Mouse (Mus musculus): ENCODE data around the gene Gm15557.

The Gm15557 gene

DNA sequence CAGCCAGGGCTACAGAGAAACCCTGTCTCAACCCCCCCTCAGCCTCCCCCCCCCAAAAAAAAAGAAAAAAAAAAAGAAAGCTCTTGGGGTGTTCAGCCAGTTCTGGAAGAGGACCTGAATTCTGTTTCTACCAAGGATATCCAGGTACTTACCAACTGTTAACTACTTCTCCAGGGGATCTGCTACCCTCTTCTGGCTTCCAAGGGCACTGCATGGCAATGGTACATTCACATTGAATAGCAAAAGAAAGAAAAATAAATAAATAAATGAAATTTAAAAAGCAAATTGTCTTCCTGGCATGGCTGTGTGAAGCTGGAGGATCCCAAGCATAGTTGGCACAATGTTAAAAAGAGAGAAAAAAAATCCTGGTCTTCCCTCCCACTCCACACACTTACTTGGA, 11.5 kb downstream of the Gm15557 start:
- peak; percentile 73 for DNase-seq (ENCODE audit: low spot score)

DNA sequence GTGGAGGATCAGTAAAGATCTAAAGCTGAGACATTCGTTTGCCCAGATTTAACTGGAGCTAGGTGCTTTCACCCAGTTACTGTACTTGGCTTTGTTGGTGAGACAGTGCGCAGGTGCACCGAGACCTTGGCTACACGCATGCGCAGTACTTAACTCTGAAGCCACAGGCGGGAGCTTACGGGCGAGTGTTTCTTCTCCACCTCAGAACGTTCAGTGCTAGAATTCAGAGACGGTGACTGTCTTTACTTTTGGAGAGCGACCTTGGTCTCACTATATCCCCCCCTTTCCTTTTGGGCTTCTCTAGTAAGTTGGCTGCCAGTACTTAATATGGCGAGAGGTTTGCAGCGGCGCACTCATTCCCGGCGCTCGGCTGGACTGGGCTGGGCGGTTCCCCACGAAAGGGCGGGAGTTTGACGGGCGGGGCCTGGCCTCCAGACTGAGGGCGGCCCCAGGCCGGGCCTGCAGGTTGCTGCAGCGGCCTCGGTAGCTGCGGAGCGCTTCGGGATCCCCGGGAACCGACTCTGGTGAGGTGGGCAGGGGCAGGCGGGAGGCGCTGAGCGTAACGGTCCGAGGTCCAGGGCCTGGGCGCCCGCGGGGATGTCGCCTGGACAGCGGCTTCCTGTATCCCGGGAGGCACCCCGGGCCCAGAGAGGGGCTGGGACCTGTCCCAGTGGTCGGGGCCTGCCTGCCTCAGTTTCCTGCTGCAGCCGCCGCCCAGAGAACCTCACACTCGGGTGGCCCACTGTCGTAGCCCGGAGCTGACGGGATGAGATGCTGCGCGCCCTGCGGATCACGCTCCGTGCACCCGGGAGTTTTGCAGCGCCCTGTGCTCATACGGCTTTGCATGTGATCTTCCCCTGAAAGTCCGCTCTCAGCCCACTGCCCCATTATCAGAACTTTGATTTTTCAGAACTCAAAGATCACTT, 15.9 kb downstream of the Gm15557 start, which contains the start of gene Cep250:
TSS of gene Cep250 (plus strand) at position 325 of the 926 bp plus-strand sequence.
- peak; percentile 93 for DNase-seq (ENCODE audit: low spot score)

DNA sequence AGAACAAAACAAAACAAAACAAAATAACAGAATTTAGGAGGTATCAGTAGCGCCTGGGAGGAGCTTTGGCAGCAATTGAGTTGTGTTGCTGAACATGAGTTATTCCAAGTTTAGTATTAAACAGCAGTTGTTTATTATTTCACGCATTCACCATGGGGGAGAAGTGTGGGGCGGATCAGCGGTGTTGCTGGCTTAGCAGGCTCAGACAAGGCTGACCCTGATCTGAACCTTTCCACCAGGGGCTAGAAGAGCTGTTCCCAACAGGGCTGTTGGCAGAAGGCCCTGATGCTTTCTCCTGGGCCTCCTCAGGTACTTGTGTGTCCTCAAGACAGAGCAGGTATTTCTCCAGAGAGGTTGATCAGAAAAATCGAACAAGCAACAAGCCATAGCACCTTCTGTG, 19.5 kb downstream of the Gm15557 start:
- DNase-seq (ENCODE audit: low spot score), result no peak

DNA sequence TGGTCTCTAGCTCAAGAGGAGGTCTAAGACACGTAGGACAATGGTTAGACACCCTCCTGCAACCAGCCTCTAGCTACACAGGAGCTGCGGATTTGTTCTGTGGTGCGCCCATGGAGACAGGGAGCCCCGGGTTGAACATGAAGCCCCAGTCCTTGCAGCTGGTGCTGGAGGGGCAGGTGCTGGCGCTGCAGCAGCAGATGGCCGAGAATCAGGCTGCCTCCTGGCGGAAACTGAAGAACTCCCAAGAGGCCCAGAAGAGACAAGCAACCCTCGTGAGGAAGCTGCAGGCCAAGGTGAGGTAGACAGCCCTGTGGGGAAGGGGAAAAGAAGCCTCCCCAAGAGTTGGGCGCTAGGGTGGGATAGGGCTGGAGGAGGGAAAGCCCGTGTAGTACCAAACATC, 21.3 kb downstream of the Gm15557 start:
- no peak for DNase-seq (ENCODE audit: low spot score)

DNA sequence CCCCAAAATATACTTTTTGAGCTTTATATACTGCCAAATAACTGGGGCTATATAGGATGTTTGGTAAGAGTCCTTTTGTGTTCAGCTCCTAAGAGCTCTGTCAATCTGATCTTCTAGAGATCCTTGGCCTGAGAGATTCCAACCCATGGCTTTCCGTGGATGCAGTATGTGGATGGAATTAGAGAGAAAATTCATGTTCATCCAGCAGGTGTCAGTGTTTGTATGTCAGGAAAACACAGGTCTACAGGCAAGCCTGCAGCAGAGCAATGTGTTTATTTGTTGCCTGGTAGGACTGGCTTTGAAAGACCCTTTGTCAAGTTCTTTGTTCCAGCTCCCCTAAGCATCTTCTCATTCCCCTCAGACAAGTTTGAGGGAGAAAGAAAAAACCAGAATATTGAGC, 22.5 kb downstream of the Gm15557 start:
- DNase-seq (ENCODE audit: low spot score), result no peak

DNA sequence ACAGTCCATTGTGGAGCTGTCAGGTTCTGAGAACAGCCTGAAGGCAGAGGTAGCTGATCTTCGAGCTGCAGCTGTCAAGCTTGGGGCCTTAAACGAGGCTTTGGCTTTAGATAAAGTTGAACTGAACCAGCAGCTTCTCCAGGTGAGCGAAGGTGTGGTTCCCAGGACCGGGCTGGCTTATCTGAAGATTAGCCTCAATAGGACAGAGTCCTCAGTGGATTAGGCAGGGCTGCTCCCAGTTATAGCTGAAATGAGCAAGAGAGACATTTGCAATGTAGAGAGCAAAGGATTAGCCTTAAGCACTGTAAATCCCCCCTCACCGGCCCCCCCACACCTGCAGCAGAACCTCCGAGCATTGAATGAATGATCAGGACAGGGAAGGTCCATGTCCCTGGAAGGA, 32.8 kb downstream of the Gm15557 start:
- DNase-seq (ENCODE audit: low spot score), result no peak

DNA sequence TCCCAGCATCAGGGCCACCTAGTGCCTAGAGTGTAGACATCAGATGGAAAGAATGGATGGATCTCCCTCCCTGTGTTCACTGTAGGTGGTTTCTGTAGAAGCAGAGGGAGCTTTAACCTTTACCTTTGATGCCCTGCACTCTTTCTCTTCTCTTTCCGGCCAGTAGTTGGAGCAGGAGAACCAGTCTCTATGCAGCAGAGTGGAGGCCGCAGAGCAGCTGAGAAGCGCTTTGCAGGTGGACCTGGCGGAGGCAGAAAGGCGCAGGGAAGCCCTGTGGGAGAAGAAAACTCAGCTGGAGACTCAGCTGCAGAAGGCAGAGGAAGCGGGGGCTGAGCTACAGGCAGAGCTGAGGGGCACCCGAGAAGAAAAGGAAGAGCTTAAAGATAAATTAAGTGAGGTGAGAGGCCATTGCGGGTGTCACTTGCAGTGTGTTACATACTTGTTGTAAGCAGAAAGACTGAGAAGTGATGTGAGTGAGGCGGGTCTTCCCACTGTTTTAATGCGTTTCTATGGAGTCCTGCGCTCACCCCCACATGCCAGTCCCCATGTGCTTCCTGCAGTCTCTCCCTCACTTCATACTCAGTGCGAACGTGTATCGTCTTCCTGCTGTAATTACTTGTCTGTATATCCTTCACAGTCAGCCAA, 33.7 kb downstream of the Gm15557 start:
- DNase-seq (ENCODE audit: low spot score), result no peak

DNA sequence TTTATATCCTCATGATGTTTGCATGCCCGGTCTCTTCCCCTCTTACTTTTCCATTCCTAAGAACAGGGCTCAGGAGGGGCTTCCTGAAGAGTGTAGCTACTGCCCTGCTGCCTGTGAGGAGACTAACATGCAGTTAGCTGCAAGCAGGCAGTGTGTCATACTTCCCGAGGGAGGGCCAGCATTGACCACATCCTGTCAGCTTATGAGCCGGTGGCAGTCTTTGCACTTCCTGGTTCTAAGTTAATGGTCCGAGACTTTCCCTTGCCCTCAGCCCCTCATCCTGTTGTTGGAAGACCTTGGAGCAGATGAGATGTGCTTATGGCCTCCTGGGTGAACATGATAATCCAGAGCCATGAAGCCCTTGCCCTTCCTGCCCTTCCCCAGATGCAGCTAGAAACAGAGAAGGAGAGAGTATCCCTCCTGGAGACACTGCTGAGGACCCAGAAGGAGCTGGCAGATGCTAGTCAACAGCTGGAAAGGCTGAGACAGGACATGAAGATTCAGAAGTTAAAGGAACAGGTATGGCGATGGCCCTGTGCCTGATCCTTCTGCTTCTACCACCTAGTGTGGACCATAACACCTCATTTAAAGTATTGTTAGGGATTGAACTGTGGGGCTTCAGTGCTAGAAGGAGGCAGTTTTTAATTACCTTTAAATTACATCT, 38.9 kb downstream of the Gm15557 start:
- DNase-seq (ENCODE audit: low spot score), result no peak

DNA sequence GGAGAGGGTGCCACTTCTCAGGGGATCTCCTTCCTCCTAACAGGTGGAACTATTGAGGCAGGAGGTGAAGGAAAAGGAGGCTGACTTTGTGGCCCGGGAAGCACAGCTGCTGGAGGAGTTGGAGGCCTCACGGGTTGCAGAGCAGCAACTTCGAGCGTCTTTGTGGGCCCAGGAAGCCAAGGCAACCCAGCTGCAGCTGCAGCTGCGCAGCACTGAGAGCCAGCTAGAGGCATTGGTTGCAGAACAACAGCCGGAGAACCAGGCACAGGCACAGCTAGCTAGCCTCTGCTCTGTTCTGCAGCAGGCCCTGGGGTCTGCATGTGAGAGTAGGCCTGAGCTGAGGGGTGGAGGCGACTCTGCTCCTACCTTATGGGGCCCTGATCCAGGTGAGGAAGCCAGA, 45.2 kb downstream of the Gm15557 start:
- DNase-seq (ENCODE audit: low spot score), result no peak

DNA sequence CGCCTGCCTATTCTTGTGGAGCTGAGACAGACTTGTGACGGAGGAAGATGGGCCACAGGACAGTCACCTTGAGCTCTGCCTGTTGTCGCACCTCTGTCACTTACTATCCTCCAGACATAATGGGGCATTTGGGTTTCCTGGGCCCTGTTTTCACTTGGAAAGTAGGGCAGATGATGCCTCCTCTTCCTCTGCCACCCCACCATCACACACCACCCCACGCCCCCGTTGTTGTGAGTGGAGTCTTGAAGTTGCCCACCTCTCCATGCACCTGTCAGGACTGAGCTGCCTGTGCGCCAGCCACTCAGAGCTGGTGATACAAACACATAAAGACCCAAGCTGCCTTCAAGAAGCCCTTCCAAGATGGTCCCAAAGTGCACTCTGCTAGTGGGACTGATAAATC, 46.6 kb downstream of the Gm15557 start:
- DNase-seq (ENCODE audit: low spot score), result no peak

DNA sequence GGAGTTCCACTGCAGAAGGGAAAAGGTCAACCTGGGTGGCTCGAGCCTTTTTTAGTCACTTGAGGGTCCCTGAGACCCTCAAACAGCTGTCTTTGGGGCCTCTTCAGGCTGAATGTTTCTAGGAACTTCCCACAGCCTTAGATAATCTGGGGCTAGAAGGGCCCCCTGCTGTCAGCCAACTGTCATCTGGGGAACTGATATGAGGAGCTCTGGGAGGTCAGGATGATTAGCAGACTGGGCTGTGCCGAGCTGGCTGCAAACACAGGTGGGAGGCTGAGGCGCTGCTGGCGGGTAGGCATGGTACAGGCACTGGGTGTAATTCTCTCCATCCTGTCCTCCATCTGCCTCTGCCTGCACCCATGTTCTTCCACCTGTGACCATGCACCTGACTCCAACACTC, 48.6 kb downstream of the Gm15557 start:
- no peak for DNase-seq (ENCODE audit: low spot score)

DNA sequence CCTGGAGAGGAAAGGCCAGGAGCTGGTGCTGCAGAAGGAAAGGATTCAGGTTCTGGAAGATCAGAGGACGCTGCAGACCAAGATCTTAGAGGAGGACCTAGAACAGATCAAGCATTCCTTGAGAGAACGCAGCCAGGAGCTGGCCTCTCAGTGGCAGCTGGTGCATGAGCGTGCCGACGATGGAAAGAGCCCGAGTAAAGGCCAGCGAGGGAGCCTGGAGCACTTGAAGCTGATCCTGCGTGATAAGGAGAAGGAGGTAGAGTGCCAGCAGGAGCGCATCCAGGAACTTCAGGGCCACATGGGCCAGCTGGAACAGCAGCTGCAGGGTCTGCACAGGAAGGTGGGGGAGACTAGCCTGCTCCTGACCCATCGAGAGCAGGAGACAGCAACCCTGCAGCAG, 50.6 kb downstream of the Gm15557 start:
- no peak for DNase-seq (ENCODE audit: low spot score)

DNA sequence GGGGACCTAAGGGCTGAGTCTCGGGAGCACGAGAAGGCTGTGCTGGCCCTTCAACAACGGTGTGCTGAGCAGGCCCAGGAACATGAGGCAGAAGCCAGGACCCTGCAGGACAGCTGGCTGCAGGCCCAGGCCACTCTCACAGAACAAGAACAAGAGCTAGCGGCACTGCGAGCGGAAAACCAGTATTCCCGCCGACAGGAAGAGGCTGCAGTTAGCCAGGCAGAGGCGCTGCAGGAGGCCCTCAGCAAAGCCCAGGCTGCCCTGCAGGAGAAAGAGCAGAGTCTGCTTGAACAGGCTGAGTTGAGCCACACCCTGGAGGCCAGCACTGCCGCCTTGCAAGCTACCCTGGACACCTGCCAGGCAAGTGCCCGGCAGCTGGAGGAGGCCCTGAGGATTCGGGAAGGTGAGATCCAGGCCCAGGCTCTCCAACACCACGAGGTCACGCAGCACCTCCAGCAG, 51.4 kb downstream of the Gm15557 start:
- peak; percentile 50 for DNase-seq (ENCODE audit: low spot score)
